Comparison of ENCODE assay signal across 8 mouse cellular contexts in the genomic region with DNA sequence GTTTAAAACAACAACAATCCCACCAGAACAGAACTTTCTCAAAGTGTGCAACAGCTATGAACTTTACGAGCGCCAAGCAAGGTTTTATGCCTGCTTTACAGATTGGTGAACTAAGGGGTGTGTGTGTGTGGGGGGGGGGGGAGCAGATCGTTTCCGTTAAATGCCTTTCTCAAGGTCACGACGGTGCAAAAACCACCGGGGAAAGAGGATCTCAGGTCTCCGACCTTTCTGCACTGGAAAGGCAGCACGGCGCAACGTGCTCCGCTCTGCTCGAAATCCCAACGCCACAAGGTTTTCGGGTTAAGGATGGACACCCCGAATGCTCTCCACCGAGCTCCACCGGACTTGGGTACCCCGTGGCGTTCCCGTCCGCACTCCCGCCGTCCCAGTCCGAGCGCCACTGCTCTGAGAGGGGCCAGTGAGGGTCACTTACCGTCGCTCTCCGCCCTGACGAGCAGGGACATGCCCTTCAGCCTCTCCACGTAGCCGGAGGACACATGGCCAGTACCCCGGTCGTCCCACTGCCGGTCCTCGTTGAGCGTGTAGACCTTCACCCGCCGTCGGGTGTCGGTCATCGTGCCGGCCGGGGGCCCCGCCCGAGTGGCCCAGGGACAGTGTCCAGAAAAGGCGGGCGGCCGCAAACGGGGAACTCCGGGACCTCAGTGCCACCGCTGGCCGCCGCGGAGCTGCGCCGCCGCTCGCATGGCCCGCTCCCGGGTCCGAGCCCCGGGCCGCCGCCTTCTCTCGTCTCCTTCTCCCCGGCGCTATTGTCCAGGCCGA. TPM values are rescaled to one million over a fixed set of nuclear protein-coding genes. Genes with fewer than 3 reads are reported as not detected.
DNase-seq lines count a peak whose midpoint lies in the region; ATAC-seq and TF ChIP-seq lines count a peak whose summit lies in the region.

No protein-coding gene starts in this region.

- H3K4me3 ChIP-seq in liver, embryonic 11.5 days (ENCODE audit: low read depth, low read length) = peak overlapping the region; percentile 100
- H3K4me3 ChIP-seq in midbrain, embryonic 16.5 days (ENCODE audit: low read depth, low read length) = peak overlapping the region; percentile 93
- H3K4me3 ChIP-seq in testis, adult 2 months (ENCODE audit: control insufficient read depth, low read depth, low read length) = peak overlapping the region; percentile 91

- under 1% methylated on average over 68 of the region's 69 CpGs for WGBS in liver, embryonic 11.5 days
- under 1% methylated on average over 57 of the region's 69 CpGs for WGBS in midbrain, embryonic 16.5 days

- no peaks in the 10 kb centered on the region for H3K27me3 ChIP-seq in liver, embryonic 11.5 days (replicated peaks; ENCODE audit: control insufficient read depth, insufficient read depth, low read length)
- H3K27me3 ChIP-seq in midbrain, embryonic 16.5 days (ENCODE audit: control insufficient read depth, insufficient read depth, low read depth, low read length) = no peaks in the 10 kb centered on the region
- H3K27me3 ChIP-seq in testis, adult 2 months (ENCODE audit: control insufficient read depth, insufficient read depth, low read length) = no peaks in the 10 kb centered on the region

- H3K36me3 ChIP-seq in liver, embryonic 11.5 days (ENCODE audit: control insufficient read depth, insufficient read depth, low read length) = peaks cover 3% of the 10 kb centered on the region; the same call in 1 of the 2 replicates
- H3K36me3 ChIP-seq in midbrain, embryonic 16.5 days (ENCODE audit: control insufficient read depth, insufficient read depth, low read length) = no peaks in the 10 kb centered on the region
- no peaks in the 10 kb centered on the region for H3K36me3 ChIP-seq in testis, adult 2 months (ENCODE audit: control insufficient read depth, insufficient read depth, low read length)

- 0 out of 2 replicates have a peak, but pooled peaks have one; percentile 29 for TF ChIP-seq POLR2A in testis, adult 2 months (IDR thresholded peaks at IDR 0.05; ENCODE audit: control insufficient read depth, low read depth, low read length)

- H3K9ac ChIP-seq in liver, embryonic 11.5 days (ENCODE audit: low read depth, low read length) = peak overlapping the region; percentile 99
- peak overlapping the region; percentile 87 for H3K9ac ChIP-seq in midbrain, embryonic 16.5 days (ENCODE audit: low read depth, low read length)

- H3K27ac ChIP-seq in liver, embryonic 11.5 days (ENCODE audit: low read depth, low read length) = peak overlapping the region; percentile 98
- H3K27ac ChIP-seq in midbrain, embryonic 16.5 days (ENCODE audit: low read length) = peak overlapping the region; percentile 100
- peak overlapping the region; percentile 94 for H3K27ac ChIP-seq in testis, adult 2 months (ENCODE audit: control insufficient read depth, insufficient read depth, low read depth, low read length)

- H3K4me2 ChIP-seq in liver, embryonic 11.5 days = peak overlapping the region; percentile 94
- H3K4me2 ChIP-seq in midbrain, embryonic 16.5 days (ENCODE audit: low read length) = peak overlapping the region; percentile 91

- TF ChIP-seq CTCF in testis, adult 2 months (IDR thresholded peaks at IDR 0.05; ENCODE audit: control insufficient read depth, insufficient read depth, insufficient replicate concordance, low read depth, low read length) = no peak

- peak; percentile 7 for ATAC-seq in liver, embryonic 11.5 days (replicated peaks; ENCODE audit: low FRiP score)
- peak; percentile 9; the same call in 1 of the 2 replicates for ATAC-seq in midbrain, embryonic 16.5 days

- peak; percentile 51 for DNase-seq in A20 (ENCODE audit: low read depth, low spot score)
- peak; percentile 34 for DNase-seq in R1 (ENCODE audit: low read depth, low spot score)
- peak; percentile 36 for DNase-seq in embryo, embryonic 10.5 days (ENCODE audit: low spot score)
- DNase-seq in gastrocnemius, postnatal 25 days = peak; percentile 42
- peak; percentile 56 for DNase-seq in induced T-regulatory cell, adult 2 months (ENCODE audit: low read depth)
- DNase-seq in liver, embryonic 11.5 days (ENCODE audit: low spot score) = peak; percentile 56

- no peaks in the 10 kb centered on the region for H3K9me3 ChIP-seq in liver, embryonic 11.5 days (ENCODE audit: control insufficient read depth, low read length)
- H3K9me3 ChIP-seq in midbrain, embryonic 16.5 days (replicated peaks; ENCODE audit: control insufficient read depth, low read length, poor library complexity, severe bottlenecking) = no peaks in the 10 kb centered on the region

- peaks cover 20% of the 10 kb centered on the region for H3K4me1 ChIP-seq in liver, embryonic 11.5 days (replicated peaks; ENCODE audit: control insufficient read depth, insufficient read depth, low read length)
- peaks cover 27% of the 10 kb centered on the region for H3K4me1 ChIP-seq in midbrain, embryonic 16.5 days (ENCODE audit: control insufficient read depth, insufficient read depth, low read length)
- peaks cover 3% of the 10 kb centered on the region for H3K4me1 ChIP-seq in testis, adult 2 months (ENCODE audit: control insufficient read depth, insufficient read depth, low read length)

RNA-seq across cellular contexts. Expression of a gene that starts 1.0 kb away (rescaled TPM):
- 10 to 100 TPM; 14.2 to 14.4 TPM for total RNA-seq in gastrocnemius, postnatal 25 days (2021)
- polyA plus RNA-seq in liver, embryonic 11.5 days (2014; fragmentation: Nextera tagmentation; extraction: Ambion mirVana) = 53.4 and 54.4 TPM in 2 replicates
- polyA plus RNA-seq in midbrain, embryonic 16.5 days (2015; fragmentation: Nextera tagmentation; extraction: Ambion mirVana) = 22.8 and 24.4 TPM in 2 replicates
- polyA plus RNA-seq in testis, adult 2 months (2012; rRNA removed) = 8.4 and 9.8 TPM in 2 replicates

RNA-seq across cellular contexts. Expression of a gene that starts 53.6 kb away (rescaled TPM):
- total RNA-seq in gastrocnemius, postnatal 25 days (2021) = 10 to 100 TPM; 25.1 to 32.3 TPM
- 11.8 and 13.3 TPM in 2 replicates for polyA plus RNA-seq in liver, embryonic 11.5 days (2014; fragmentation: Nextera tagmentation; extraction: Ambion mirVana)
- polyA plus RNA-seq in midbrain, embryonic 16.5 days (2015; fragmentation: Nextera tagmentation; extraction: Ambion mirVana) = 12.0 and 12.5 TPM in 2 replicates
- polyA plus RNA-seq in testis, adult 2 months (2012; rRNA removed) = 38.1 and 41.6 TPM in 2 replicates

Comparison
In these comparisons a context has a peak if more than half of its experiments do, and no peak if none do; other contexts are left out.
1. Peak in every context shown above with its lines: DNase-seq, ATAC-seq, H3K4me3 ChIP-seq and H3K27ac ChIP-seq.